Mouse (Mus musculus) CH12.LX (cell line): ENCODE measurements around the gene Tacc2. TPM values are rescaled to one million over a fixed set of nuclear protein-coding genes. Genes with fewer than 3 reads are reported as not detected.

Experiments
- DNase-seq: peaks from one replicate; pipeline ENCODE4 v3.0.0-alpha.2; 2013; ENCODE audit errors: extremely low read depth
- H3K27ac ChIP-seq: 2 replicates; pipeline ENCODE4 v1.5.1; 2012; ENCODE audit warnings: low read depth, mild to moderate bottlenecking, control low read depth, moderate library complexity; ENCODE audit not compliant: insufficient read depth
- H3K27me3 ChIP-seq: replicated peaks from 2 replicates; pipeline ENCODE3; 2012; ENCODE audit warnings: inconsistent platforms
- H3K36me3 ChIP-seq, 2 experiments: replicated peaks in 1 of 2; 2 replicates each; pipeline versions ENCODE3 to v1.6.1; 2012; ENCODE audit warnings: inconsistent platforms in 1 of 2, low read length in 1 of 2, mild to moderate bottlenecking in 1 of 2, mixed read lengths in 1 of 2, moderate library complexity in 1 of 2; ENCODE audit not compliant: control insufficient read depth in 1 of 2, insufficient read depth in 1 of 2
- H3K4me1 ChIP-seq, 2 experiments: 2 replicates each; pipeline ENCODE4 v1.6.1; 2012; ENCODE audit warnings: inconsistent platforms in 1 of 2, moderate library complexity in 1 of 2; ENCODE audit not compliant: insufficient read depth in 2 of 2, control insufficient read depth in 1 of 2
- H3K4me2 ChIP-seq: 2 replicates; pipeline ENCODE4 v1.6.1; 2012; ENCODE audit warnings: low read depth, mild to moderate bottlenecking, control low read depth; ENCODE audit not compliant: poor library complexity, insufficient read depth, severe bottlenecking
- H3K4me3 ChIP-seq, 3 experiments: fragments of 150-350 bp in 1 of 3; sonication (generic) in 1 of 3; replicated peaks in 1 of 3; 2 replicates each; pipeline versions ENCODE3 to v1.5.1; 2011 to 2012; ENCODE audit warnings: low read depth in 2 of 3, low read length in 2 of 3, mild to moderate bottlenecking in 2 of 3, moderate library complexity in 2 of 3, control low read depth in 1 of 3, improper control_type of control experiment in 1 of 3, inconsistent platforms in 1 of 3, mixed read lengths in 1 of 3; ENCODE audit not compliant: poor library complexity in 1 of 3
- H3K79me2 ChIP-seq: replicated peaks from 2 replicates; pipeline ENCODE4 v1.6.1; 2012; ENCODE audit warnings: mild to moderate bottlenecking, moderate library complexity; ENCODE audit not compliant: control insufficient read depth, poor library complexity, insufficient read depth, severe bottlenecking; ENCODE audit errors: extremely low read depth
- H3K9ac ChIP-seq: 2 replicates; pipeline ENCODE4 v1.6.1; 2012; ENCODE audit warnings: low read depth, mild to moderate bottlenecking, control low read depth, moderate library complexity; ENCODE audit not compliant: insufficient read depth
- H3K9me3 ChIP-seq: replicated peaks from 2 replicates; pipeline ENCODE3; 2012; ENCODE audit warnings: low read length, inconsistent platforms, mixed read lengths
- BHLHE40 ChIP-seq: IDR thresholded peaks from 2 replicates; pipeline ENCODE4 v1.6.1; 2011; ENCODE audit warnings: mild to moderate bottlenecking, low read depth, low read length, improper control_type of control experiment
- CHD1 ChIP-seq: IDR thresholded peaks from 2 replicates; pipeline ENCODE4 v1.6.1; 2012; ENCODE audit warnings: low read depth, low read length, improper control_type of control experiment, inconsistent platforms
- CHD2 ChIP-seq: IDR thresholded peaks from 2 replicates; pipeline ENCODE4 v1.6.1; 2011; ENCODE audit warnings: low read length, improper control_type of control experiment
- CTCF ChIP-seq, 2 experiments: IDR thresholded peaks in 1 of 2; conservative IDR thresholded peaks in 1 of 2; 2 replicates each; pipeline ENCODE4 v1.5.1; 2011 to 2012; ENCODE audit warnings: low read depth in 2 of 2, low read length in 2 of 2, improper control_type of control experiment in 1 of 2, inconsistent platforms in 1 of 2, mild to moderate bottlenecking in 1 of 2, moderate library complexity in 1 of 2
- ELF1 ChIP-seq: IDR thresholded peaks from 2 replicates; pipeline ENCODE4 v1.6.1; 2014; ENCODE audit warnings: low read depth, mild to moderate bottlenecking, inconsistent platforms, low read length, improper control_type of control experiment
- ETS1 ChIP-seq: conservative IDR thresholded peaks from 2 replicates; pipeline ENCODE4 v1.6.1; 2012; ENCODE audit warnings: low read depth, mild to moderate bottlenecking, inconsistent platforms, low read length, improper control_type of control experiment, moderate library complexity
- GABPA ChIP-seq: IDR thresholded peaks from 2 replicates; pipeline ENCODE4 v1.6.1; 2012; ENCODE audit warnings: low read depth, low read length, improper control_type of control experiment, inconsistent platforms; ENCODE audit not compliant: insufficient replicate concordance
- HCFC1 ChIP-seq: IDR thresholded peaks from 2 replicates; pipeline ENCODE4 v1.6.1; 2012; ENCODE audit warnings: low read depth, mild to moderate bottlenecking, inconsistent platforms, low read length, improper control_type of control experiment
- IRF4 ChIP-seq: IDR thresholded peaks from 2 replicates; pipeline ENCODE4 v1.6.1; 2014; ENCODE audit warnings: low read depth, mild to moderate bottlenecking, inconsistent platforms, low read length, improper control_type of control experiment
- JUN ChIP-seq: IDR thresholded peaks from 2 replicates; pipeline ENCODE4 v1.6.1; 2011; ENCODE audit warnings: low read depth, mild to moderate bottlenecking, low read length, improper control_type of control experiment, moderate library complexity; ENCODE audit not compliant: insufficient read depth
- JUND ChIP-seq: conservative IDR thresholded peaks from 2 replicates; pipeline ENCODE4 v1.6.1; 2011; ENCODE audit warnings: low read depth, low read length, improper control_type of control experiment
- MAFK ChIP-seq: IDR thresholded peaks from 2 replicates; pipeline ENCODE4 v1.6.1; 2011; ENCODE audit warnings: low read length, improper control_type of control experiment; ENCODE audit not compliant: insufficient replicate concordance
- MAZ ChIP-seq: IDR thresholded peaks from 2 replicates; pipeline ENCODE4 v1.6.1; 2012; ENCODE audit warnings: low read depth, mild to moderate bottlenecking, inconsistent platforms, low read length, improper control_type of control experiment, moderate library complexity
- MEF2A ChIP-seq: IDR thresholded peaks from 2 replicates; pipeline ENCODE4 v1.6.1; 2014; ENCODE audit warnings: low read depth, mild to moderate bottlenecking, inconsistent platforms, low read length, improper control_type of control experiment, borderline replicate concordance
- MXI1 ChIP-seq: IDR thresholded peaks from 2 replicates; pipeline ENCODE4 v1.6.1; 2011; ENCODE audit warnings: mild to moderate bottlenecking, low read depth, low read length, improper control_type of control experiment
- MYC ChIP-seq: IDR thresholded peaks from 2 replicates; pipeline ENCODE4 v1.6.1; 2011; ENCODE audit warnings: low read depth, mild to moderate bottlenecking, improper control_type of control experiment, low read length
- NELFE ChIP-seq: IDR thresholded peaks from 2 replicates; pipeline ENCODE4 v1.6.1; 2011; ENCODE audit warnings: low read depth, low read length, improper control_type of control experiment
- NRF1 ChIP-seq: IDR thresholded peaks from 2 replicates; pipeline ENCODE4 v1.6.1; 2014; ENCODE audit warnings: low read depth, mild to moderate bottlenecking, inconsistent platforms, low read length, improper control_type of control experiment, moderate library complexity
- PAX5 ChIP-seq: IDR thresholded peaks from 2 replicates; pipeline ENCODE4 v1.6.1; 2012; ENCODE audit warnings: low read length, inconsistent platforms, mixed read lengths
- POLR2AphosphoS2 ChIP-seq: IDR thresholded peaks from 2 replicates; pipeline ENCODE4 v1.6.1; 2011; ENCODE audit warnings: low read depth, low read length, improper control_type of control experiment
- SMC3 ChIP-seq: IDR thresholded peaks from 2 replicates; pipeline ENCODE4 v1.6.1; 2011; ENCODE audit warnings: low read depth, low read length, improper control_type of control experiment
- TBP ChIP-seq: conservative IDR thresholded peaks from 2 replicates; pipeline ENCODE4 v1.6.1; 2011; ENCODE audit warnings: low read depth, low read length, improper control_type of control experiment
- TCF12 ChIP-seq: IDR thresholded peaks from 2 replicates; pipeline ENCODE4 v1.6.1; 2014; ENCODE audit warnings: low read depth, mild to moderate bottlenecking, inconsistent platforms, low read length, improper control_type of control experiment
- UBTF ChIP-seq: IDR thresholded peaks from 2 replicates; pipeline ENCODE4 v1.6.1; 2012; ENCODE audit warnings: low read depth, mild to moderate bottlenecking, inconsistent platforms, low read length, improper control_type of control experiment, moderate library complexity
- USF1 ChIP-seq: IDR thresholded peaks from 2 replicates; pipeline ENCODE4 v1.6.1; 2014; ENCODE audit warnings: low read depth, mild to moderate bottlenecking, inconsistent platforms, low read length, improper control_type of control experiment
- USF2 ChIP-seq: conservative IDR thresholded peaks from 2 replicates; pipeline ENCODE4 v1.6.1; 2011; ENCODE audit warnings: low read depth, low read length, improper control_type of control experiment
- ZC3H11A ChIP-seq: IDR thresholded peaks from 2 replicates; pipeline ENCODE4 v1.6.1; 2012; ENCODE audit warnings: low read depth, mild to moderate bottlenecking, inconsistent platforms, low read length, improper control_type of control experiment
- dilution Hi-C: fragments of 300-500 bp; cut with MboI; formaldehyde crosslinking; loops from 2 replicates; pipeline ENCODE4 v1.14.3; 2020; ENCODE audit warnings: low sequenced_read_pairs; ENCODE audit not compliant: extremely low pct_unique_long_range_greater_than_20kb, extremely low pct_ligation_motif_present
- in situ Hi-C: fragments of 300-500 bp; cut with MboI; formaldehyde crosslinking; loops from 3 replicates; pipeline ENCODE4 v1.14.3; 2019; ENCODE audit warnings: low sequenced_read_pairs, low pct_ligation_motif_present, low pct_unique_long_range_greater_than_20kb, mixed read lengths
- polyA plus RNA-seq: library from polyadenylated mRNA; unstranded; fragments of >175 nt; gene quantifications from 2 replicates; pipeline ENCODE4 v1.2.1, GENCODE M21; 2012; ENCODE audit warnings: low read depth; ENCODE audit not compliant: insufficient read length
- total RNA-seq, 2 experiments: library from RNA; depleted of rRNA; stranded (reverse); fragments of 300-350 nt in 1 of 2; fragments of >200 nt in 1 of 2; gene quantifications; 2 replicates each; pipeline ENCODE4 v1.2.3; 2012 to 2014

The Tacc2 gene
- total and polyA plus RNA-seq, 3 experiments = 0.13 to 0.41 TPM; not detected in 1

DNA sequence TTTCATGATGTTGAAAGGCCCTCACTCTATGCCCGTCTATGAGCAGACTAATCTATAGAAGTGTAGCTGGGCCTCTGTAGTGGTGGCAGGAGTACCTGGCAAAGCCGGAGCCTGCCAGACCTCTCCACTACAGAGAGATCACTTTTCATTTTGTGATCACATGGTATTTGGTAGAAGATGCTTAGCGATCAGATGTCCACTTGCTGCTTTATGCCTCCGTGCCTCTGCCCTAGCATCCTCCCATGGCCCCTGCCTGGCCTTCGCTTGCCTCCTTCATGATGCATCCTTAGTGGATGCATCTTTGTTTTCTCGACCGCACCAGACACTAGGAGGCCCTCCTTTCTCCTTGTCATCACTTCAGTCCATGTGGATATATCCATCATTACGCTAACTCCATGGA is 79.7 kb downstream of the Tacc2 start:
- Histone ChIP-seq H3K27ac (no peak overlapping the region), H3K27me3 (peaks cover 82% of the 10 kb centered on the region), H3K79me2 (no peaks in the 10 kb centered on the region), H3K36me3 (no peaks in the 10 kb centered on the region), H3K9ac (no peak overlapping the region), H3K4me2 (no peak overlapping the region), H3K4me3 (no peak overlapping the region), H3K4me1 (no peaks in the 10 kb centered on the region), H3K9me3 (no peaks in the 10 kb centered on the region)
- in situ Hi-C loops = no loop called here
- dilution Hi-C loops = no loop called here
- no peak for DNase-seq
- TF ChIP-seq NELFE (no peak), SMC3 (no peak), BHLHE40 (no peak), CHD1 (no peak), MAFK (no peak), UBTF (no peak), USF1 (no peak), MYC (no peak), JUND (no peak), USF2 (no peak), IRF4 (no peak), POLR2AphosphoS2 (no peak), MAZ (no peak), PAX5 (no peak), TBP (no peak), HCFC1 (no peak), TCF12 (no peak)

DNA sequence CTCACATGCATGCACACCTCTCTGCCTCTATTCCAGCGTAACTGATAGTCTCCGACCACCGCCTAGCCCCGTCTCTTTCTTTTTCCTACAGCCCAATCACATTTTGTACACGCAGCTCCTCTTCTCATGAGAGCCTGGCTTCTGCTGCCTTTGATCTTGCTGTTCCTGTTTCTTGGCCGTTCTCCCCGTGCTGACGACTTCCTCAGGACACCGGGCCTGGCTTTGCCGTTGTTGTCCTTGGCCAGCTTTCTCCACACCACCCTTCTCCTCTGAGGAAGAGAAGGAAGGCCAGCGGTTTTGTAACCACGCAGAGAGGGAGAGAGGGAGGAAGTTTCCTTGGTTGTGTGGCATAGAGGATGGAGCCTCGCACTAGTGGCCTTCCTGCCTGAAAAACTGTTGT is 80.5 kb downstream of the Tacc2 start:
- Histone ChIP-seq H3K4me2 (no peak overlapping the region), H3K27me3 (peaks cover 78% of the 10 kb centered on the region), H3K4me1 (no peaks in the 10 kb centered on the region), H3K4me3 (no peak overlapping the region), H3K9ac (no peak overlapping the region), H3K36me3 (no peaks in the 10 kb centered on the region), H3K27ac (no peak overlapping the region), H3K79me2 (no peaks in the 10 kb centered on the region), H3K9me3 (no peaks in the 10 kb centered on the region)
- in situ Hi-C loops = no loop called here
- DNase-seq = no peak
- dilution Hi-C loops = no loop called here
- TF ChIP-seq CHD1 (no peak), MEF2A (no peak), NRF1 (no peak), GABPA (no peak), ZC3H11A (no peak), TBP (no peak), POLR2AphosphoS2 (no peak), MXI1 (no peak), PAX5 (no peak), ELF1 (no peak), CHD2 (no peak), JUN (no peak), MAZ (no peak), NELFE (no peak), CTCF (conservative IDR thresholded peaks at IDR 0.05 in 1 of 2, IDR thresholded peaks at IDR 0.05 in 1 of 2; ENCODE audit: low read depth in 2 of 2, low read length in 2 of 2) (no peak), MYC (no peak), ETS1 (no peak)
